Comparison of ENCODE assay signal across 8 mouse cellular contexts in genomic region chr2:119208344-119209175, GRCm38 (mm10). TPM values are rescaled to one million over a fixed set of nuclear protein-coding genes. Genes with fewer than 3 reads are reported as not detected.
DNase-seq lines count a peak whose midpoint lies in the region; ATAC-seq lines count a peak whose summit lies in the region.

Zfyve19 (plus strand) TSS chr2:119208617.
Dnajc17 (minus strand) TSS chr2:119208795.

- peak; percentile 96 for DNase-seq in T-cell, adult 2 months (ENCODE audit: low spot score)
- DNase-seq in cerebellum, postnatal 36 days: peak; percentile 95
- DNase-seq in frontal cortex, postnatal 36 days (ENCODE audit: low spot score in 2 of 2): peak; percentile 97 to 99
- peak; percentile 96 for DNase-seq in left cerebral cortex, adult 11 months (ENCODE audit: low spot score)
- DNase-seq in lung, postnatal 4 days: peak; percentile 97 to 98
- DNase-seq in retina, postnatal 7 days (ENCODE audit: low read depth, low spot score): peak; percentile 85
- peak; percentile 86 for DNase-seq in urinary bladder, adult 2 months (ENCODE audit: low spot score)

- peak within 1 kb of the TSS; percentile 89 for H3K27ac ChIP-seq in hindbrain, embryonic 15.5 days (replicated peaks)

- H3K4me2 ChIP-seq in hindbrain, embryonic 15.5 days: peak within 1 kb of the TSS; percentile 74

- no peaks in the 10 kb centered on the region for H3K27me3 ChIP-seq in hindbrain, embryonic 15.5 days

- H3K4me1 ChIP-seq in hindbrain, embryonic 15.5 days (replicated peaks): peaks cover 25% of the 10 kb centered on the region

- WGBS in hindbrain, embryonic 15.5 days: under 1% methylated on average over 51 of the region's 51 CpGs

- peaks cover 29% of the 10 kb centered on the region for H3K36me3 ChIP-seq in hindbrain, embryonic 15.5 days

- ATAC-seq in hindbrain, embryonic 15.5 days (ENCODE audit: low FRiP score, low read depth): peak; percentile 98

- H3K9ac ChIP-seq in hindbrain, embryonic 15.5 days: peak within 1 kb of the TSS; percentile 75

- no peaks in the 10 kb centered on the region for H3K9me3 ChIP-seq in hindbrain, embryonic 15.5 days

- H3K4me3 ChIP-seq in hindbrain, embryonic 15.5 days: peak within 1 kb of the TSS; percentile 63

RNA-seq across cellular contexts. Expression of gene Zfyve19, which starts in this region (rescaled TPM):
- 58.9 and 68.5 TPM in 2 replicates for polyA plus RNA-seq in hindbrain, embryonic 15.5 days (2015; fragmentation: Nextera tagmentation; extraction: Ambion mirVana)
- polyA plus RNA-seq in urinary bladder, adult 2 months (2012; rRNA removed): 49.1 and 55.7 TPM in 2 replicates

RNA-seq across cellular contexts. Expression of gene Dnajc17, which starts in this region (rescaled TPM):
- 22.6 and 24.8 TPM in 2 replicates for polyA plus RNA-seq in hindbrain, embryonic 15.5 days (2015; fragmentation: Nextera tagmentation; extraction: Ambion mirVana)
- 30.1 and 32.4 TPM in 2 replicates for polyA plus RNA-seq in urinary bladder, adult 2 months (2012; rRNA removed)

Comparison
In these comparisons a context has a peak if more than half of its experiments do, and no peak if none do; other contexts are left out.
1. Peak in every context shown above with its lines: DNase-seq, ATAC-seq, H3K4me3 ChIP-seq and H3K27ac ChIP-seq.